Mouse (Mus musculus) forebrain, embryonic 16.5 days (tissue): ENCODE data around the gene 4930470P17Rik. TPM values are rescaled to one million over a fixed set of nuclear protein-coding genes. Genes with fewer than 3 reads are reported as not detected.

ENCODE experiments used
- ATAC-seq: fragments of 200-750 bp; cut with Nextera tagmentation; 2 replicates; pipeline ENCODE4 v1.8.0; 2017; ENCODE audit warnings: mild to moderate bottlenecking, moderate library complexity
- H3K27ac ChIP-seq: fragments of 300-500 bp; sonication (generic); 2 replicates; pipeline ENCODE4 v1.5.1; 2014; ENCODE audit warnings: low read length, control low read depth
- H3K27me3 ChIP-seq: fragments of 300-500 bp; sonication (generic); replicated peaks from 2 replicates; pipeline ENCODE4 v1.6.1; 2014; ENCODE audit warnings: low read length; ENCODE audit not compliant: control insufficient read depth, insufficient read depth
- H3K36me3 ChIP-seq: fragments of 300-500 bp; sonication (generic); 2 replicates; pipeline ENCODE4 v1.6.1; 2014; ENCODE audit not compliant: control insufficient read depth, insufficient read depth
- H3K4me1 ChIP-seq: fragments of 300-500 bp; sonication (generic); replicated peaks from 2 replicates; pipeline ENCODE4 v1.6.1; 2014; ENCODE audit warnings: low read length; ENCODE audit not compliant: control insufficient read depth, insufficient read depth
- H3K4me2 ChIP-seq: fragments of 300-500 bp; sonication (generic); 2 replicates; pipeline ENCODE4 v1.6.1; 2014; ENCODE audit warnings: mild to moderate bottlenecking, low read length, control low read depth
- H3K4me3 ChIP-seq: fragments of 300-500 bp; sonication (generic); replicated peaks from 2 replicates; pipeline ENCODE4 v1.5.1; 2014; ENCODE audit warnings: mild to moderate bottlenecking, low read length, control low read depth
- H3K9ac ChIP-seq: fragments of 300-500 bp; sonication (generic); replicated peaks from 2 replicates; pipeline ENCODE4 v1.6.1; 2014; ENCODE audit warnings: low read depth, low read length, control low read depth
- H3K9me3 ChIP-seq: fragments of 300-500 bp; sonication (generic); 2 replicates; pipeline ENCODE4 v1.6.1; 2016; ENCODE audit warnings: low read length; ENCODE audit not compliant: control insufficient read depth
- WGBS: fragments of 180-500 bp; shearing (Covaris S2); extraction: QIAGEN DNeasy Blood & Tissue Kit; methylation state at CpG from one replicate; pipeline ENCODE4 v1.1.7; 2014; 5-methylcytosine and 5-hydroxymethylcytosine counted together
- polyA plus RNA-seq: library from polyadenylated mRNA; unstranded; fragments of >200 nt; fragmentation: Nextera tagmentation; extraction: Ambion mirVana; gene quantifications from 2 replicates; pipeline ENCODE4 v1.2.1, GENCODE M21; 2015

Gene 4930470P17Rik
- polyA plus RNA-seq, 1 experiment from 2014 or later: not detected

DNA sequence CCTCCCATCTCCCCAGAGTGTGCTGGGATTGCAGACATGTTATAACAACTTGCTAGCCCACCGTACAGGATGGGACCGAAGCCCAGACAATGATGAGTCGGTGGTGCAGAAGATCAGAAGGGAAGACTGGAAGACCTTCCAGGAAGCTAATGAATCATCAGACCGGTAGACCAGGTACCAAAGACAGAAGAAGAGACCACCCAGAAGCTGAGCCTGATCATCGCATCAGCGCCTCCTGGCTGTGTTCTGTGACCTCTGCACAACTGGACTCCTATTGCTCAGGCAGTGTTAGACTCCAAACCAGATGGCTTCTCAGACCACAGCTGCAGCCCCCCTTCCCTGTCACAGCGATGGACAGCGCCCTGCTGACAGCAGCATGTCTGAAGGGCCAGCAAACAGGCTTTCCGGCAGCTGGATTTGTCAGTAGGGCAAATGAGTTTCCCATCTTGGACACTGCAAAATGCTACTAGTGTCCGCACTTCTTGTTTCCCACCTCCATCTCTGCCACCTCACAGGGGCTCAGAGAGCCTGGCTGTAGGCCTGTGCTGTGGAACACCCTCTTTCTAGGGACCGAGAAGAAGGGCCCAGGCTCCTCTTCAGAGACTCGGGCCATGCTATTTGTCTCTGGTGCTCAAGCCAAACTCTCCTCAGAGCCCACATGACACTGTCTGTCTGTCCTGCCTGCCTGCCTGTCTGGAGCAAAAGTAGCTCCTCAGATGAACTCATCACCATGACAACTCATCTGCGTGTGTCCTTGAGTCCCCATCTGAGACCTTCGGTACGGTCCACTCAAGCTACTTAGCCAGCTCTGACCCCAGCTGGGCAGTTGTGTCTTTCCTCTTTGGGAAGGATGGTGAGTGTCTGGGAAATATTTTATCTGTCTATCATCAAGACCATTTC lies 37.6 kb downstream of the 4930470P17Rik start:
- Histone ChIP-seq H3K4me1 (no peaks in the 10 kb centered on the region), H3K9me3 (no peaks in the 10 kb centered on the region), H3K36me3 (no peaks in the 10 kb centered on the region), H3K27me3 (no peaks in the 10 kb centered on the region), H3K9ac (no peak overlapping the region), H3K27ac (no peak overlapping the region), H3K4me3 (no peak overlapping the region), H3K4me2 (no peak overlapping the region)
- no peak for ATAC-seq
- 80% methylated on average over 15 of the region's 15 CpGs for WGBS

DNA sequence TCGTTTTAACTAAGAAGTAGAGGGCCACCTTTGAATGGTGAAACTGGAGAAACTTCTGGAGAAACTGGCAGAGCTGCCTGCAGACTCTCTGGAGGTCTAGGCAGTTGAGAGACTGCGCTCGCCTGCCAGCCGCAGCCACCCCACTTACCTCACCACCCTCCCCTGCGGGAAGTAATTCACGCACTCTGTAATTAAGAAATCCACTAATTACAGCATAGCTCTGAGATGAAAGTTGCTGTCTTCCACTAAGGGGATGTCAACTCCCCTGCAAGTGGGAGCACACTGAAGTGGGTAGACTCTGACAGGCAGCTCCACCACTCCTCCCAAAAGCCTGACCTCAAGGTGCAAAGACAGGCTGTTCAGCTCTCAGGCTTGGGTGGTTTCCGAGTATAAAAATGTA lies 49.7 kb downstream of the 4930470P17Rik start:
- Histone ChIP-seq H3K4me1 (peaks cover 28% of the 10 kb centered on the region), H3K27me3 (no peaks in the 10 kb centered on the region), H3K4me2 (no peak overlapping the region), H3K9me3 (no peaks in the 10 kb centered on the region), H3K36me3 (no peaks in the 10 kb centered on the region), H3K4me3 (no peak overlapping the region), H3K9ac (no peak overlapping the region), H3K27ac (no peak overlapping the region)
- ATAC-seq: peak; percentile 79
- WGBS: 14% methylated on average over 7 of the region's 7 CpGs

DNA sequence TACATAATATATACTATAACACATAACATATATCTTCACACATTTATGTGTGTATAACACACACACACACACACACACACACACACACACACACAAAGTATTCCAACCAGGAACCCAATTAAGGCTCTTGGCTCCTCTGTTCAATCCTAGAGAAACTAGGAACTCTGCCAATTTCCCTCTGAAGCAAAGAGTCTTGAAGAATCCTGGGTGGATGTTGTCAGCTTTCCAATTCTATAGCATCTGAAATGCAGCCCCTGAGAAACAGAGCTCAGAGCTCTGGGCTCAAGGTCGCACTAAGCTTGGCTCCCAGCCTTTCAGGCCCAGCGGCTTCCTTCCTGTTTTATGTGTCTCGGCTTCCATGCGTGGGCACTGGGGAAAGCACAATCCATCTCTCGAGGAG lies 51.6 kb downstream of the 4930470P17Rik start:
- H3K27me3 ChIP-seq: 0 out of 2 replicates have a peak, but pooled peaks cover 2% of the 10 kb centered on the region
- H3K4me1 ChIP-seq: peaks cover 27% of the 10 kb centered on the region
- H3K9me3 ChIP-seq: no peaks in the 10 kb centered on the region
- H3K4me3 ChIP-seq: no peak overlapping the region
- ATAC-seq: peak; percentile 73
- no peaks in the 10 kb centered on the region for H3K36me3 ChIP-seq
- no peak overlapping the region; the same call in 1 of the 2 replicates for H3K4me2 ChIP-seq
- WGBS: 3% methylated on average over 5 of the region's 5 CpGs
- H3K9ac ChIP-seq: no peak overlapping the region
- 0 out of 2 replicates have a peak overlapping the region, but pooled peaks have one; percentile 56 for H3K27ac ChIP-seq

DNA sequence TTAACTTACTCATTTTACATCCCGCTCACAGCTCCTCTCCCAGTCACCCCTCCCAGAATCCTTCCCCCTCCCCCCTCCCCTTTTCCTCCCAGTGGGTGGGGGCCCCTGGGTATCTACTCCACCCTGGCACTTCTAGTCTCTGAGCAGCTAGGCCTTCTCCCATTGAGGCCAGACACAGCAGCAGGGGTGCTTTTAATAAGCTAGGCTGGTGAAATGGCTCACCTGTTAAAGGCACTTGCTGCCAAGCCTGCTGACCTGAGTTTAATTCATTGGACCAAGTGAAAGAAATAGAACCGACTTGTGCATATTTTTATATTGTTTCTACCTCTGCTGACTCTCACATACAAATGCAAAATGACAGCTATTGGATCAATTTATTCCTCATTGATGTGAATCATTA lies 52.7 kb downstream of the 4930470P17Rik start:
- no peak for ATAC-seq
- Histone ChIP-seq H3K4me3 (no peak overlapping the region), H3K9ac (no peak overlapping the region), H3K4me2 (no peak overlapping the region), H3K36me3 (no peaks in the 10 kb centered on the region), H3K27ac (no peak overlapping the region), H3K9me3 (no peaks in the 10 kb centered on the region), H3K27me3 (0 out of 2 replicates have a peak, but pooled peaks cover 2% of the 10 kb centered on the region), H3K4me1 (peaks cover 27% of the 10 kb centered on the region)
- WGBS: 49% methylated on average over 2 of the region's 2 CpGs

DNA sequence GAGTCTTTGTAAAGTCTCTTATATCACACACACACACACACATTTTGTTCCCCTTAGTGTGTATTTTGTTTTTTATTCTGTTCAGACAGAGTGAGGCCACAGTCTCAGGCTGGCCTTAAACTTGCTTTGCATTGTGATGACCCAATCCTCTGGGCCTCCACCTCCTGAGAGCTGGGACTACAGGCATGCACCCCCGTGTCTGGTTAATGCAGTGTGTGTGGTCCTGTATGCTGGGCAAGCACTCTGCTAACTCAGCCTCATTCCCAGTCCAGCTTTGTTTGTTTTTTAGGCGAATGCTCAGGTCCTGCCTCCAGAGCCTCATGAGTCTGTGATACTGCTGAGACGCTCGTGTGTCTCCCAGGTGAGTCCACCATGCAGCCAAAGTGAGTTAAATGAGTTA lies 53.8 kb downstream of the 4930470P17Rik start:
- Histone ChIP-seq H3K9me3 (no peaks in the 10 kb centered on the region), H3K9ac (0 out of 2 replicates have a peak overlapping the region, but pooled peaks have one; percentile 3), H3K4me2 (no peak overlapping the region), H3K4me3 (no peak overlapping the region), H3K27ac (no peak overlapping the region), H3K27me3 (0 out of 2 replicates have a peak, but pooled peaks cover 2% of the 10 kb centered on the region), H3K4me1 (peaks cover 27% of the 10 kb centered on the region), H3K36me3 (no peaks in the 10 kb centered on the region)
- no peak for ATAC-seq
- 22% methylated on average over 4 of the region's 4 CpGs for WGBS

DNA sequence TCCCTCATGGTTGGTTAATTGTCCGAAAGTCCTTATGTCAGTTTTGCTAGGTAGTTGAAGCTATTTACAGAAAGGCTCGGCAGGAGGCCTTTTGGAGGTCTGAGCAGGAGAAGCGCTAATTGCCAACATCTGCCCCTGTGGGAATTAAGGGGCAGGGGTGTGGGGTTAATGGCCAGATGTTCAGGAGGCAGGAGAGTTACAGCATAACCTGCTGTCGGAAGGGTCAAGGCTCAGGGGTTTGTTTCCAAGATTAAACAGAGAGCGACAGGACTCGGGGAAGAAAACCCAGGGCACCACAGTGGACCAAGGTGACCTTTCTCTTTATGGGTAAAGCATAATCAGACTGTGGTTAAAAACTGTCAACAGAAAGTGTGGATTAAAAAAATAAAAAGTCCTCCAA lies 54.3 kb downstream of the 4930470P17Rik start:
- H3K27ac ChIP-seq: no peak overlapping the region

DNA sequence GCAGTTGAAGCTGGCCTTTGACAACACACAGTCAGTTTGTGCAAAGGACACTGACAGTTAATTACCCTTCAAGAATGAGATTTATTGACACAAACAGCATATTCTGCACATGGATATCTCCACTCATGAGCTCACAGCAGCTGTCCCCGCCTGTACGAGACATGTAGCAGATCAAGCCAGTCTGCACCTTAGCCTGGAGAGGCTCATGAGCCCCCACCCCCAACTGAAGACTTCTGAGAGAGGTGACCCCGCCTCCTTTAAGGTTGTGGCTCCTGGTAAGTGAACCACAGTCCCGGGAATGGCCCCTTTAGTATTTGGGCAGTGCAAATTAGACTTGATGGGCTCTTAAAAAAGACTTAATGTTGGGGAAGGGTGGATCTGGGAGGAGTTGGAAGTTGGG lies 56.1 kb downstream of the 4930470P17Rik start:
- no peak overlapping the region for H3K27ac ChIP-seq
- no peak overlapping the region for H3K4me3 ChIP-seq
- no peak overlapping the region for H3K9ac ChIP-seq
- no peak overlapping the region for H3K4me2 ChIP-seq
- H3K36me3 ChIP-seq: no peaks in the 10 kb centered on the region
- WGBS: 55% methylated on average over 4 of the region's 4 CpGs
- no peaks in the 10 kb centered on the region for H3K9me3 ChIP-seq
- ATAC-seq: no peak
- peaks cover 12% of the 10 kb centered on the region for H3K4me1 ChIP-seq
- H3K27me3 ChIP-seq: 0 out of 2 replicates have a peak, but pooled peaks cover 2% of the 10 kb centered on the region

More for the DNA sequence above, 54.3 kb downstream of the 4930470P17Rik start:
- no peaks in the 10 kb centered on the region for H3K36me3 ChIP-seq
- 19% methylated on average over 6 of the region's 6 CpGs for WGBS
- no peak for ATAC-seq
- H3K4me2 ChIP-seq: no peak overlapping the region
- peaks cover 27% of the 10 kb centered on the region for H3K4me1 ChIP-seq
- no peak overlapping the region for H3K4me3 ChIP-seq
- H3K9me3 ChIP-seq: no peaks in the 10 kb centered on the region
- H3K27me3 ChIP-seq: 0 out of 2 replicates have a peak, but pooled peaks cover 2% of the 10 kb centered on the region
- no peak overlapping the region for H3K9ac ChIP-seq

DNA sequence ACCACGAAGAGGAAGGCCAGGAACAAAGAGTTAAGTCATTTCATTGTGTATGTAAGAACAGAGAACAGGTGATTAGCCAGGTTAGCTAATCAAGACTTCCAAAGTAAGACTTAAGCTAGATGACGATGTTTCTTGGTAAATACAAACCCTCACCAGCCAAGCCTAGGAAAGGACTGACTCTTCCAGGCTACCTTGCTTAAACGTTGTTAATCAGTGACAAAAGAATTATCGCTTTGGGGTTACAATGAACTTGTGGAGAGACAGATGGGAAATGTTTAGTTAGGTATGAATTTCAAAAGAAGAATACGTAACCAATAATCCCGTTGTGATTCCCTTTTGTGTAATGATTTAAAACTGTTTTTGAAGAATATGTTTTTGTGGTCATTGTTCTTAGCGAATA lies 56.9 kb downstream of the 4930470P17Rik start:
- no peak overlapping the region for H3K9ac ChIP-seq
- no peaks in the 10 kb centered on the region for H3K9me3 ChIP-seq
- peaks cover 7% of the 10 kb centered on the region for H3K4me1 ChIP-seq
- no peaks in the 10 kb centered on the region for H3K36me3 ChIP-seq
- no peak overlapping the region for H3K4me2 ChIP-seq
- H3K4me3 ChIP-seq: no peak overlapping the region
- H3K27me3 ChIP-seq: 0 out of 2 replicates have a peak, but pooled peaks cover 2% of the 10 kb centered on the region
- ATAC-seq: no peak
- no peak overlapping the region for H3K27ac ChIP-seq
- 79% methylated on average over 7 of the region's 7 CpGs for WGBS

DNA sequence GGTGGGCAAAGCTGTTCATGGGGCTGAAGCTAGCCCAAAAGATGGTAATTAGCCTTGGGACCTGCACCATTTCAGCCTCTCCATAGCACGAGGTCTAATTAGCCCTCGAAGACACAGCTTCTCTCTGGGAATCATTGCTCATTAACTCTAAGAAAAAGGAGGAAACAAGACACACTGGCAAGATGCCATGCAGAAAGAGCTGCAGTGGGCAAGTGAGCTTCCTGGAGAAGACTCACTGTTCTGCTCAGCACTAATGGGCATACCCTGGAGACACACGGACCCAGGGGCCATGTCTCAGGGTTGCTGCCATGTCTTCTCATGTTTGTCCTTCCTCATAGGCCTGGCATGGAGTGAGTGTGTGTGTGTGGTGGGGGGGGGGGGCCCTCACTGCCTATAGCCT lies 57.7 kb downstream of the 4930470P17Rik start:
- Histone ChIP-seq H3K36me3 (no peaks in the 10 kb centered on the region), H3K27me3 (0 out of 2 replicates have a peak, but pooled peaks cover 2% of the 10 kb centered on the region), H3K4me2 (no peak overlapping the region), H3K9ac (no peak overlapping the region), H3K27ac (no peak overlapping the region), H3K4me3 (no peak overlapping the region), H3K4me1 (peaks cover 2% of the 10 kb centered on the region; the same call in 1 of the 2 replicates), H3K9me3 (no peaks in the 10 kb centered on the region)
- 29% methylated on average over 3 of the region's 3 CpGs for WGBS
- no peak for ATAC-seq
